Mouse (Mus musculus) thymus, adult 2 months (tissue): Measurements from ENCODE around the gene Ankdd1b. TPM values are rescaled to one million over a fixed set of nuclear protein-coding genes. Genes with fewer than 3 reads are reported as not detected.
A peak's percentile ranks its signal among the peaks of the same experiment; 100 is the strongest.

Experiments
- DNase-seq: peaks from one replicate; pipeline ENCODE4 v3.0.0; 2021
- H3K27ac ChIP-seq: fragments of 200-500 bp; 2 replicates; pipeline ENCODE4 v1.5.1; 2012; ENCODE audit warnings: low read length, control low read depth; ENCODE audit not compliant: control insufficient read depth, insufficient read depth
- H3K27me3 ChIP-seq: fragments of 200-500 bp; 2 replicates; pipeline ENCODE4 v1.6.1; 2012; ENCODE audit warnings: mild to moderate bottlenecking, low read length, moderate library complexity, mixed read lengths; ENCODE audit not compliant: control insufficient read depth, insufficient read depth
- H3K36me3 ChIP-seq: fragments of 200-500 bp; 2 replicates; pipeline ENCODE4 v1.6.1; 2012; ENCODE audit warnings: mild to moderate bottlenecking, low read length, moderate library complexity; ENCODE audit not compliant: control insufficient read depth, insufficient read depth
- H3K4me1 ChIP-seq: fragments of 200-500 bp; replicated peaks from 2 replicates; pipeline ENCODE4 v1.6.1; 2012; ENCODE audit warnings: low read length; ENCODE audit not compliant: control insufficient read depth, insufficient read depth
- H3K4me3 ChIP-seq: fragments of 200-500 bp; 2 replicates; pipeline ENCODE4 v1.5.1; 2012; ENCODE audit warnings: mild to moderate bottlenecking, low read length, control low read depth, moderate library complexity; ENCODE audit not compliant: control insufficient read depth, insufficient read depth
- CTCF ChIP-seq: fragments of 200-500 bp; IDR thresholded peaks from 2 replicates; pipeline ENCODE4 v1.5.1; 2012; ENCODE audit warnings: mild to moderate bottlenecking, control low read depth, low read length, moderate library complexity, borderline replicate concordance; ENCODE audit not compliant: control insufficient read depth, poor library complexity, insufficient read depth; ENCODE audit errors: extremely low read depth
- POLR2A ChIP-seq: fragments of 200-500 bp; IDR thresholded peaks from 2 replicates; pipeline ENCODE4 v1.6.1; 2012; ENCODE audit warnings: mild to moderate bottlenecking, low read length, control low read depth, moderate library complexity; ENCODE audit not compliant: control insufficient read depth, poor library complexity, insufficient read depth; ENCODE audit errors: extremely low read depth
- WGBS: fragments of 180-500 bp; shearing (Covaris S2); methylation state at CpG from one replicate; pipeline ENCODE4 v1.1.7; 2018; 5-methylcytosine and 5-hydroxymethylcytosine counted together
- polyA plus RNA-seq: library from polyadenylated mRNA; depleted of rRNA; stranded (reverse); fragments of >200 nt; gene quantifications from 2 replicates; pipeline ENCODE4 v1.2.3, GENCODE M21; 2012

Gene Ankdd1b
- polyA plus RNA-seq, 1 experiment, result 0.26 TPM

GRCm38 (mm10) chr13:96407040-96407439, 64.0 kb downstream of the Ankdd1b start:
- H3K4me3 ChIP-seq, result no peak overlapping the region
- H3K36me3 ChIP-seq, result peaks cover 46% of the 10 kb centered on the region
- DNase-seq, result no peak
- 90% methylated on average over 4 of the region's 4 CpGs for WGBS
- H3K4me1 ChIP-seq, result no peaks in the 10 kb centered on the region
- H3K27ac ChIP-seq, result no peak overlapping the region
- no peak for TF ChIP-seq POLR2A
- no peak for TF ChIP-seq CTCF
- no peaks in the 10 kb centered on the region for H3K27me3 ChIP-seq

GRCm38 (mm10) chr13:96405518-96405917, 65.5 kb downstream of the Ankdd1b start:
- no peak overlapping the region for H3K27ac ChIP-seq
- no peak for DNase-seq
- peaks cover 50% of the 10 kb centered on the region for H3K36me3 ChIP-seq
- no peak overlapping the region for H3K4me3 ChIP-seq
- H3K4me1 ChIP-seq, result no peaks in the 10 kb centered on the region
- H3K27me3 ChIP-seq, result no peaks in the 10 kb centered on the region
- 93% methylated on average over 2 of the region's 2 CpGs for WGBS
- TF ChIP-seq CTCF (no peak), POLR2A (no peak)

- TF ChIP-seq POLR2A (no peak), CTCF (no peak)
- Histone ChIP-seq H3K27me3 (no peaks in the 10 kb centered on the region), H3K4me1 (no peaks in the 10 kb centered on the region), H3K4me3 (no peak overlapping the region), H3K36me3 (peaks cover 82% of the 10 kb centered on the region), H3K27ac (no peak overlapping the region)
- 96% methylated on average over 5 of the region's 5 CpGs for WGBS
- no peak for DNase-seq
Measured at GRCm38 (mm10) chr13:96401251-96401650, 69.7 kb downstream of the Ankdd1b start.

DNA sequence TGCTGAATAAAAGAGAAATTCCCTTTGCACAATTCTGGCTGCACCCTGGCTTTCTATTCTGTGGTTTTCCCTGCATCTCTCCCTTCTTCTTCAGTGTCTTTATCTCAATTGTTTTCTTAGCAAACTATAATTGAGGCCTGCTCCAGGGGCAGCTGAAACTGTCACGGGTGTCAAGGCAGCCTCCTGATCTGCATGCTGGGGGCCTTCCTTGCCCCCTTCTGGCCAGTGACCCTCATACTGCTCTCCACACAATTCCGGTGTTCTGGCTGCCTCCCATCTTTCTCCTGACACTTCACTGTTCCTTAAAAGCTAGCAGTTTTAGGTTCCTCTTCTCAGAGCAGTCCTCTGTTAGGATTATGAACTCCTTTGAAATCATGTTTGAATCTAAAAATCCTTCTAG, 81.7 kb downstream of the Ankdd1b start:
- no peak overlapping the region for H3K4me3 ChIP-seq
- WGBS, result 62% methylated on average over 2 of the region's 2 CpGs
- H3K27ac ChIP-seq, result no peak overlapping the region
- TF ChIP-seq POLR2A, result no peak
- no peak for TF ChIP-seq CTCF
- no peak for DNase-seq
- H3K4me1 ChIP-seq, result peaks cover 3% of the 10 kb centered on the region
- no peaks in the 10 kb centered on the region for H3K27me3 ChIP-seq
- peaks cover 33% of the 10 kb centered on the region for H3K36me3 ChIP-seq

- DNase-seq, result peak; percentile 99
- Histone ChIP-seq H3K4me1 (peaks cover 3% of the 10 kb centered on the region), H3K36me3 (peaks cover 24% of the 10 kb centered on the region), H3K4me3 (peak within 1 kb of the TSS; percentile 87), H3K27me3 (no peaks in the 10 kb centered on the region), H3K27ac (peak within 1 kb of the TSS; percentile 22; the same call in 1 of the 2 replicates)
- under 1% methylated on average over 44 of the region's 44 CpGs for WGBS
- TF ChIP-seq CTCF (no peak), POLR2A (peak; percentile 55)
Measured at GRCm38 (mm10) chr13:96388042-96388888, 82.7 kb downstream of the Ankdd1b start, which contains the start of gene Poc5. Gene Poc5, plus strand, starts transcription at chr13:96388294.

- no peak for DNase-seq
- H3K27me3 ChIP-seq, result no peaks in the 10 kb centered on the region
- H3K4me3 ChIP-seq, result no peak overlapping the region
- WGBS, result 32% methylated on average over 4 of the region's 4 CpGs
- no peak overlapping the region for H3K27ac ChIP-seq
- H3K36me3 ChIP-seq, result no peaks in the 10 kb centered on the region
- TF ChIP-seq CTCF (no peak), POLR2A (no peak)
- H3K4me1 ChIP-seq, result no peaks in the 10 kb centered on the region
Measured at GRCm38 (mm10) chr13:96377883-96378282, 93.1 kb downstream of the Ankdd1b start.

- H3K4me1 ChIP-seq, result no peaks in the 10 kb centered on the region
- no peak overlapping the region for H3K4me3 ChIP-seq
- no peak overlapping the region for H3K27ac ChIP-seq
- TF ChIP-seq POLR2A, result no peak
- no peak for TF ChIP-seq CTCF
- no peaks in the 10 kb centered on the region for H3K27me3 ChIP-seq
- no peaks in the 10 kb centered on the region for H3K36me3 ChIP-seq
- no peak for DNase-seq
- WGBS, result 95% methylated on average over 18 of the region's 18 CpGs
Measured at GRCm38 (mm10) chr13:96376871-96377270, 94.1 kb downstream of the Ankdd1b start.
